Mouse (Mus musculus) heart, adult 2 months (tissue): ENCODE results near the gene Gm9918.
A peak's percentile ranks its signal among the peaks of the same experiment; 100 is the strongest.

Source experiments
- CTCF ChIP-seq: fragments of 200-600 bp; IDR thresholded peaks from 2 replicates; pipeline ENCODE4 v1.8.1; 2022; ENCODE audit warnings: antibody characterized with exemption, mild to moderate bottlenecking, moderate library complexity
- POLR2A ChIP-seq: fragments of 200-500 bp; IDR thresholded peaks from 2 replicates; pipeline ENCODE4 v1.6.1; 2011; ENCODE audit warnings: mild to moderate bottlenecking, low read depth, low read length, control low read depth; ENCODE audit not compliant: insufficient read depth

DNA sequence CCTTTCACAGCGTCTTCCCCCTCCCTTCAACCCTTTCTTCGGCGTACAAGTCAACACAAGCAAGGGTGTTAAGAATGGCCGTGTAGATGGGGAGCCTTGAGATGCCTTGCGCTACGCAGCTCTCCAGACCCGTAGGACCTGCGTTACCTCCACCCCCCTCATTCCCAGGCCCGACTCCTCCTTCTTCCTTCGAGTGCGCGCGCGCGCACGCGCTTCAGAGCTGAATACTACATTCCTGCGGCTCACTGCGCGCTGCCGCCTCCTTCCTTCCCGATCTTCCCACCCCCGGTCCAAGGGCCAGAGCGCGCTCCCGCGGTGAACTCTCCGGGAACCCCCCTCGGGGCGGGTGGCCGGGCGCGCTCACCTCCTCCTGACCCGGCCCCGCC is 23.5 kb upstream of the Gm9918 start:
- TF ChIP-seq POLR2A (peak; percentile 91), CTCF (no peak)
